Mouse (Mus musculus) forebrain, postnatal 0 days (tissue): ENCODE results near the gene Evl. TPM values are rescaled to one million over a fixed set of nuclear protein-coding genes. Genes with fewer than 3 reads are reported as not detected.
"Not testable (repeated sequence)": the region's sequence is repeated elsewhere in the genome, so short reads cannot be mapped to it uniquely, and the experiment has no call there.

Experiments used
- ATAC-seq: fragments of 200-750 bp; cut with Nextera tagmentation; 2 replicates; pipeline ENCODE4 v1.8.0; 2017; ENCODE audit warnings: mild to moderate bottlenecking, moderate library complexity
- DNase-seq: peaks from one replicate; pipeline ENCODE4 v3.0.0-alpha.2; 2015
- H3K27ac ChIP-seq: fragments of 300-500 bp; sonication (generic); 2 replicates; pipeline ENCODE4 v1.5.1; 2014; ENCODE audit warnings: low read depth, mild to moderate bottlenecking, antibody characterized with exemption, low read length, moderate library complexity, mixed read lengths
- H3K27me3 ChIP-seq: fragments of 300-500 bp; sonication (generic); 2 replicates; pipeline ENCODE4 v1.6.1; 2014; ENCODE audit warnings: mild to moderate bottlenecking, low read length, mixed read lengths; ENCODE audit not compliant: insufficient read depth
- H3K36me3 ChIP-seq: fragments of 300-500 bp; sonication (generic); 2 replicates; pipeline ENCODE4 v1.6.1; 2014; ENCODE audit warnings: mild to moderate bottlenecking, moderate library complexity; ENCODE audit not compliant: insufficient read depth
- H3K4me1 ChIP-seq: fragments of 300-500 bp; sonication (generic); 2 replicates; pipeline ENCODE4 v1.6.1; 2014; ENCODE audit warnings: antibody characterized with exemption; ENCODE audit not compliant: insufficient read depth
- H3K4me2 ChIP-seq: fragments of 300-500 bp; sonication (generic); 2 replicates; pipeline ENCODE4 v1.6.1; 2014; ENCODE audit warnings: low read depth, mild to moderate bottlenecking, moderate library complexity
- H3K4me3 ChIP-seq: fragments of 300-500 bp; sonication (generic); 2 replicates; pipeline ENCODE4 v1.5.1; 2014; ENCODE audit warnings: low read depth, low read length, mixed read lengths
- H3K9ac ChIP-seq: fragments of 300-500 bp; sonication (generic); 2 replicates; pipeline ENCODE4 v1.6.1; 2014; ENCODE audit warnings: mild to moderate bottlenecking
- H3K9me3 ChIP-seq: fragments of 300-500 bp; sonication (generic); 2 replicates; pipeline ENCODE4 v1.6.1; 2016; ENCODE audit warnings: low read length
- CTCF ChIP-seq: sonication (generic); IDR thresholded peaks from 2 replicates; pipeline ENCODE4 v1.5.1; 2016; ENCODE audit warnings: antibody characterized with exemption, control low read depth, low read depth
- WGBS: fragments of 180-500 bp; shearing (Covaris S2); extraction: QIAGEN DNeasy Blood & Tissue Kit; methylation state at CpG from one replicate; pipeline ENCODE4 v1.1.7; 2014; 5-methylcytosine and 5-hydroxymethylcytosine counted together
- polyA plus RNA-seq: library from polyadenylated mRNA; unstranded; fragments of >200 nt; fragmentation: Nextera tagmentation; extraction: Ambion mirVana; gene quantifications from 2 replicates; pipeline ENCODE4 v1.2.1, GENCODE M21; 2015
- total RNA-seq: library from RNA; depleted of rRNA; stranded (reverse); fragments of >200 nt; gene quantifications from 2 replicates; pipeline ENCODE4 v1.2.3, GENCODE M21; 2014; rRNA removed

Gene Evl
- 183 and 192 TPM in 2 replicates for total RNA-seq
- polyA plus RNA-seq: 251 and 260 TPM in 2 replicates

DNA sequence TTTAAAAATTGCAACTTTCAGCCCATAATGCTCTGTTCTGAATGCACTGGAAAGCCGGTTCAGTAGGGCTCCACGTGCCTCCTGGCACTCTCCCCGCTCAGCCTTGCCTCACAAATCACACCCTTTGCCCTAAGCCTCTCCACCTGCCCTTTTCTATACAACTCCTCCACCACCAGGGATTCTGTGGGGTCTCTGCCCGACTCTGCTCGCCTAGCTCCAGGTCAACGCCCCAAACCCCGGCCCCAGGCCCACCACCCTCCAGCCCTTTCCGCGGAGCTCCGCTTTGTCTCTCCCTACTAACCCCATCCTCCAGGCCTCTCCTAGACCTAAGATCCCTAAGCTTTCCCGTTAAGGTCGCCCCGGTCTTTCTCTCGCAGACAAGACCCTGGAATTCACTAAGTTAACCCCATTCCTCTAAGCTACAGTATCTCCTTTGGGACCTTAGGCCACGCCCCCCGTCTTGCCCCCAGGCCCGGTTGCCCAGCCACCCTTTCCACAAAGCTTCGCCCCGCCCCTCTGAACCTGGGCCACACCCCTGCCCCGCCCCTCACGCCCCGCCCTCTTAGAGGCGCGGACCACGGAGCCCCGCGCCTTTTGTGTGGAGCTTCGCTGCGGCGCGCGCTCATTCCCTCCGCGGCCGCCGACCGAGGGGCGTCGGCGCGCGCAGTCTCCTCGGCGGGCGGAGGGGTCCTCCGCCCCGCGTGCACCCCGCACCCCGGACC, at the start of gene Evl:
Gene Evl, plus strand, starts transcription at position 601 of the 722 bp plus-strand sequence.
- Histone ChIP-seq H3K4me1 (peaks cover 26% of the 10 kb centered on the region), H3K9me3 (no peaks in the 10 kb centered on the region), H3K36me3 (no peaks in the 10 kb centered on the region), H3K4me3 (peak within 1 kb of the TSS; percentile 97), H3K27me3 (no peaks in the 10 kb centered on the region), H3K27ac (peak within 1 kb of the TSS; percentile 96), H3K9ac (peak within 1 kb of the TSS; percentile 95), H3K4me2 (peak within 1 kb of the TSS; percentile 66)
- DNase-seq: peak; percentile 96
- 5% methylated on average over 50 of the region's 50 CpGs for WGBS
- peak; percentile 90 for ATAC-seq
- 0 out of 2 replicates have a peak, but pooled peaks have one; percentile 13 for TF ChIP-seq CTCF

DNA sequence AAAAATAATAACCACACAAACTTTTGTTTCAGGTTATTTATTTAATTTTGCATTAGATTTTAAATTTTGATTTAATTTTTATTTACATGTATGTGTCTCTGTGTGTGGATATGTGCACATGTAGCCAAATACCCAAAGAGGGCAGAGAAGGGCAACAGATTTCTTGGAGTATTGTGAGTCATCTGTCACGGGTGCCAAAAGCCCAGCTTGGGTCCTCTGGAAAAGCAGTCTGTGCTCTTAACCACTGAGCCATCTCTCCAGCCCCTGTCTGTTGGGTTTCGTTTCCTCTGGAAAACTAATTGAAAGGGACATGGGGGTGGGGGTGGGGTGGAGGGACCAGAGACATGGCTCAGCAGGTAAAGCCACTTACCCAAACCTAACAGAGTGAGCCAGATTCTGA, 48.7 kb upstream of the Evl start:
- Histone ChIP-seq H3K4me2 (no peak overlapping the region), H3K9ac (no peak overlapping the region), H3K4me3 (no peak overlapping the region), H3K27ac (no peak overlapping the region), H3K4me1 (no peaks in the 10 kb centered on the region), H3K27me3 (no peaks in the 10 kb centered on the region), H3K9me3 (no peaks in the 10 kb centered on the region), H3K36me3 (no peaks in the 10 kb centered on the region)
- WGBS: 80% methylated on average over 2 of the region's 2 CpGs
- no peak for TF ChIP-seq CTCF
- no peak for ATAC-seq
- no peak for DNase-seq

DNA sequence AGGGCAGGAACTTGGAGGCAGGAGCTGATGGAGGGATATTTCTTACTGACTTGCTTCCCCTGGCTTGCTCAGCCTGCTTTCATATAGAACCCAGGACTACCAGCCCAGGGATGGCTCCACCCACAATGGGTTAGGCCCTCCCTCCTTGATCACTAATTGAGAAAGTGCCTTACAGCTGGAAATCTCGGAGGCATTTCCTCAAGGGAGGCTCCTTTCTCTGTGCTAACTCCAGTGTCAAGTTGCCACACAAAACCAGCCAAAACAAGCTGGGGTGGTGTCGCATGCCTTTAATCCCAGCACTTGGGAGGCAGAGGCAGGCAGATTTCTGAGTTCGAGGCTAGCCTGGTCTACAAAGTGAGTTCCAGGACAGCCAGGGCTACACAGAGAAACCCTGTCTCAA, 47.5 kb upstream of the Evl start:
- not testable (repeated sequence) for H3K9ac ChIP-seq, H3K4me1 ChIP-seq, H3K27ac ChIP-seq, H3K9me3 ChIP-seq, ATAC-seq, H3K4me3 ChIP-seq, H3K4me2 ChIP-seq, DNase-seq, H3K27me3 ChIP-seq, H3K36me3 ChIP-seq
- 81% methylated on average over 3 of the region's 3 CpGs for WGBS

DNA sequence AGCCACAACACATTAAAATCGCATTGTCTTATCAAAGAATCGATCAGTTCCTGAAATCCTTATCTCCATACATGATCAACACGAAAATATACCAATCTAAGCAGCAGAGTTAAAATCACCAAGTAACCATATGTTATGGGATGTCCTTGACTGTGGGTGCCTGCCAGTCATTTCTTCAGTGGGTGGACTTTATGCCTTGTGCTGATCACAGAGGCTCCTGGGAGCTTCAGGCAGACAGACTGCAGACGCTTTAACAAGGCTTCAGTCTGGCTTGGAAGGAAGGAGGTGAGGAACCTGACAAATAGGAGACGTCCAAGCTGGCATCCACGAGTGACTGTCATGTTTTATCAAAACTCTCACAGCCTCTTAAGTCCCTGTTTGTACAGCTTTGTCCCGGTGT, 43.9 kb upstream of the Evl start:
- no peak for DNase-seq
- no peak overlapping the region for H3K9ac ChIP-seq
- no peaks in the 10 kb centered on the region for H3K9me3 ChIP-seq
- H3K4me3 ChIP-seq: no peak overlapping the region
- H3K4me1 ChIP-seq: no peaks in the 10 kb centered on the region
- H3K27me3 ChIP-seq: no peaks in the 10 kb centered on the region
- TF ChIP-seq CTCF: no peak
- H3K36me3 ChIP-seq: peaks cover 27% of the 10 kb centered on the region
- WGBS: 72% methylated on average over 7 of the region's 7 CpGs
- ATAC-seq: no peak
- no peak overlapping the region for H3K4me2 ChIP-seq
- no peak overlapping the region for H3K27ac ChIP-seq

DNA sequence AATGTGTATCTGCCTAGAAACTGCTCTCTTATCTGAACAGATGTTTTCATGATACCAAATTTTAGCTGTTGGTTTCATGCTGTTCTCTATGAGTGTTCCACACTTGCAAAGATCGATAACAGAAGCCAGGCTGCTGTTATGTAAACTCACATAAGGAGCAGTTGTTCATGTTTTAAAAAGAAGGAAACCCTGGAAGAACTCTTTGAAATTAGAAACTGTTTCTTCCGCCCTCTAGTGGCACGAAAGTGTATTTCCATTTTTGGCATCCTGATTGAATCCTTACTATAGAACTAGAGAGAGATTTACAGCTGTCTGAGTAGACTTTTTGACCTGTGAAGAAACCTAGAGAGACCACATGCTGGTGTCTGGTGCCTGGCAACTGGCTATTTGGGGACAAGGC, 43.5 kb upstream of the Evl start:
- H3K4me2 ChIP-seq: no peak overlapping the region
- DNase-seq: peak; percentile 87
- no peak overlapping the region for H3K27ac ChIP-seq
- no peak overlapping the region for H3K4me3 ChIP-seq
- peaks cover 31% of the 10 kb centered on the region for H3K36me3 ChIP-seq
- no peaks in the 10 kb centered on the region for H3K27me3 ChIP-seq
- no peaks in the 10 kb centered on the region for H3K9me3 ChIP-seq
- 3% methylated on average over 3 of the region's 3 CpGs for WGBS
- peak; percentile 75 for TF ChIP-seq CTCF
- H3K4me1 ChIP-seq: no peaks in the 10 kb centered on the region
- H3K9ac ChIP-seq: no peak overlapping the region
- ATAC-seq: peak; percentile 47; the same call in 1 of the 2 replicates

DNA sequence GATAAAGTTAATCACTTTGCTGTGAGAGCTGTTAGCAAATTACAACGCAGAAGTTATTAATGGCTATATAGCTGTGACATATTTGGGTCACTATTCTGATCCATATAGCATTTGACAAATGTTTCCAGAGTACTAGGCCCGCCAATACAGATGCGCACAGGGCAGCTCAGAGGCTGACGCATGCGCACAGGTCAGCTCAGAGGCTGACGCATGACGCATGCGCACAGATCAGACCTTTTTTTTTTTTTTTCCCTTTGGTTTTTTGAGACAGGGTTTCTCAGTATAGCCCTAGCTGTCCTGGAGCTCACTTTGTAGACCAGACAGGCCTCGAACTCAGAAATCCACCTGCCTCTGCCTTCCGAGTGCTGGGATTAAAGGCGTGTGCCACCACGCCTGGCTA, 39.1 kb upstream of the Evl start:
- no peaks in the 10 kb centered on the region for H3K27me3 ChIP-seq
- TF ChIP-seq CTCF: no peak
- 94% methylated on average over 12 of the region's 12 CpGs for WGBS
- H3K36me3 ChIP-seq: peaks cover 47% of the 10 kb centered on the region
- no peaks in the 10 kb centered on the region for H3K9me3 ChIP-seq
- H3K4me2 ChIP-seq: no peak overlapping the region
- H3K27ac ChIP-seq: no peak overlapping the region
- H3K4me1 ChIP-seq: no peaks in the 10 kb centered on the region
- no peak overlapping the region for H3K9ac ChIP-seq
- DNase-seq: no peak
- no peak for ATAC-seq
- H3K4me3 ChIP-seq: no peak overlapping the region

DNA sequence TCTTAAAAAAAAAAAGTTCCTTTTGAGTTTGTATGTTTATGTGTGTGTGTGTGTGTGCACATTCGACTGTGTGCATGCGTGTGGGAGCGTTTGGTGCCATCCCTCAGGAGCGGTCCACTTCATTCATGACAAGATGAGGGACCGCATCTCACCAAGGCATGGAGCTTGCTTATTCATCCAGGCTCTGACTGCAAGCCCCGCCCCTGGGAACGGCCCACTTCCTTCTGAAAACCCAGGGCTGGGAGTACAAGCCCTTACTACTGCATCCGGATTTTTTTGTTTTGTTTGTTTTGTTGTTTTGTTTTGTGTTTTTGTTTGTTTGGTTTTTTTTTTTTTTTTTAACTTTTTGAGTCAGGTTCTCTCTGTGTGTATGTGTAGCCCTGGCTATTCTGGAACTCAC, 35.1 kb upstream of the Evl start:
- DNase-seq (no peak), ATAC-seq (no peak)
- no peaks in the 10 kb centered on the region for H3K27me3 ChIP-seq
- no peak overlapping the region for H3K4me2 ChIP-seq
- WGBS: 70% methylated on average over 8 of the region's 8 CpGs
- H3K4me3 ChIP-seq: no peak overlapping the region
- H3K27ac ChIP-seq: no peak overlapping the region
- no peaks in the 10 kb centered on the region for H3K9me3 ChIP-seq
- H3K9ac ChIP-seq: no peak overlapping the region
- peaks cover 53% of the 10 kb centered on the region for H3K36me3 ChIP-seq
- no peak for TF ChIP-seq CTCF
- no peaks in the 10 kb centered on the region for H3K4me1 ChIP-seq
